Mouse (Mus musculus) adipose tissue, adult 10 weeks (tissue): ENCODE results near the gene Slc25a22. TPM values are rescaled to one million over a fixed set of nuclear protein-coding genes. Genes with fewer than 3 reads are reported as not detected.

ENCODE experiments used
- polyA plus RNA-seq: library from polyadenylated mRNA; stranded (reverse); fragments of 350-450 nt; fragmentation: Illumina TruSeq; extraction: RNeasy Lipid Tissue Mini Kit (QIAGEN cat#74804); gene quantifications from one replicate; pipeline ENCODE4 v1.2.3, GENCODE M21; 2014; ENCODE audit warnings: low read depth, low replicate concordance

Gene Slc25a22
- polyA plus RNA-seq = 75.9 TPM

GRCm38 (mm10) chr7:141437178-141438120, at the start of gene Slc25a22:
TSS of gene Slc25a22 (minus strand) at chr7:141437892.

GRCm38 (mm10) chr7:141475011-141475804, 37.5 kb upstream of the Slc25a22 start, which contains the start of the genes Polr2l and Tspan4:
TSS of gene Polr2l (minus strand) at chr7:141475132.
TSS of gene Tspan4 (plus strand) at chr7:141475240.

GRCm38 (mm10) chr7:141467230-141468030, 29.7 kb upstream of the Slc25a22 start, which contains the start of gene Cd151:
TSS of gene Cd151 (plus strand) at chr7:141467392.

GRCm38 (mm10) chr7:141460391-141461113, 22.9 kb upstream of the Slc25a22 start, which contains the start of gene Cracr2b:
TSS of gene Cracr2b (plus strand) at chr7:141461094.

GRCm38 (mm10) chr7:141454967-141455551, 17.4 kb upstream of the Slc25a22 start, which contains the start of gene Pnpla2:
TSS of gene Pnpla2 (plus strand) at chr7:141455198.

GRCm38 (mm10) chr7:141447110-141447991, 9.7 kb upstream of the Slc25a22 start, which contains the start of gene Rplp2:
TSS of gene Rplp2 (plus strand) at chr7:141447370.

GRCm38 (mm10) chr7:141443828-141444237, 6.1 kb upstream of the Slc25a22 start, which contains the start of gene Pidd1:
TSS of gene Pidd1 (minus strand) at chr7:141444025.

GRCm38 (mm10) chr7:141429310-141429709, 8.4 kb downstream of the Slc25a22 start, which contains the start of gene Cend1:
TSS of gene Cend1 (minus strand) at chr7:141429491.

GRCm38 (mm10) chr7:141413809-141414584, 23.7 kb downstream of the Slc25a22 start, which contains the start of gene Gatd1:
TSS of gene Gatd1 (minus strand) at chr7:141414136.

GRCm38 (mm10) chr7:141391625-141392551, 45.8 kb downstream of the Slc25a22 start, which contains the start of gene Taldo1:
TSS of gene Taldo1 (plus strand) at chr7:141392199.

Other genes with a start within 250 kb of the Slc25a22 start
- 49.0 TPM for gene Hras, start 243.9 kb downstream of the Slc25a22 start, polyA plus RNA-seq
- 12.2 TPM for gene Lrrc56, start 243.7 kb downstream of the Slc25a22 start, polyA plus RNA-seq
- gene Lmntd2, start 223.8 kb downstream of the Slc25a22 start, polyA plus RNA-seq = 11.3 TPM
- gene Rassf7, start 222.0 kb downstream of the Slc25a22 start, polyA plus RNA-seq = 40.8 TPM
- gene Phrf1, start 209.1 kb downstream of the Slc25a22 start, polyA plus RNA-seq = 67.3 TPM
- 29.8 TPM for gene Irf7, start 171.4 kb downstream of the Slc25a22 start, polyA plus RNA-seq
- gene Cdhr5, start 161.1 kb downstream of the Slc25a22 start, polyA plus RNA-seq = 18.4 TPM
- gene Sct, start 158.8 kb downstream of the Slc25a22 start, polyA plus RNA-seq = 3.7 TPM
- gene Drd4, start 145.9 kb downstream of the Slc25a22 start, polyA plus RNA-seq = 1.7 TPM
- 27.2 TPM for gene Deaf1, start 110.2 kb downstream of the Slc25a22 start, polyA plus RNA-seq
- 48.5 TPM for gene Tmem80, start 110.2 kb downstream of the Slc25a22 start, polyA plus RNA-seq
- gene Eps8l2, start 99.0 kb downstream of the Slc25a22 start, polyA plus RNA-seq = 16.2 TPM
- 268 TPM for gene Taldo1, start 45.7 kb downstream of the Slc25a22 start, polyA plus RNA-seq
- 49.8 TPM for gene Gatd1, start 23.8 kb downstream of the Slc25a22 start, polyA plus RNA-seq
- gene Cend1, start 8.4 kb downstream of the Slc25a22 start, polyA plus RNA-seq = 0.17 TPM
- gene Pidd1, start 6.1 kb upstream of the Slc25a22 start, polyA plus RNA-seq = 4.1 TPM
- gene Rplp2, start 9.5 kb upstream of the Slc25a22 start, polyA plus RNA-seq = 1,068 TPM
- gene Pnpla2, start 17.3 kb upstream of the Slc25a22 start, polyA plus RNA-seq = 949 TPM
- 58.5 TPM for gene Cracr2b, start 23.2 kb upstream of the Slc25a22 start, polyA plus RNA-seq
- 308 TPM for gene Cd151, start 29.5 kb upstream of the Slc25a22 start, polyA plus RNA-seq
- gene Polr2l, start 37.2 kb upstream of the Slc25a22 start, polyA plus RNA-seq = 42.2 TPM
- gene Tspan4, start 37.3 kb upstream of the Slc25a22 start, polyA plus RNA-seq = 49.5 TPM
- 90.3 TPM for gene Chid1, start 102.0 kb upstream of the Slc25a22 start, polyA plus RNA-seq
- 55.6 TPM for gene Ap2a2, start 124.3 kb upstream of the Slc25a22 start, polyA plus RNA-seq
- not detected for gene Muc6, start 217.4 kb upstream of the Slc25a22 start, polyA plus RNA-seq